Mouse (Mus musculus) cerebellum, adult 9-11 months (tissue): ENCODE measurements around the gene Akt1.

Experiments
- DNase-seq: peaks from one replicate; pipeline ENCODE4 v3.0.0; 2022

Akt1 gene

DNA sequence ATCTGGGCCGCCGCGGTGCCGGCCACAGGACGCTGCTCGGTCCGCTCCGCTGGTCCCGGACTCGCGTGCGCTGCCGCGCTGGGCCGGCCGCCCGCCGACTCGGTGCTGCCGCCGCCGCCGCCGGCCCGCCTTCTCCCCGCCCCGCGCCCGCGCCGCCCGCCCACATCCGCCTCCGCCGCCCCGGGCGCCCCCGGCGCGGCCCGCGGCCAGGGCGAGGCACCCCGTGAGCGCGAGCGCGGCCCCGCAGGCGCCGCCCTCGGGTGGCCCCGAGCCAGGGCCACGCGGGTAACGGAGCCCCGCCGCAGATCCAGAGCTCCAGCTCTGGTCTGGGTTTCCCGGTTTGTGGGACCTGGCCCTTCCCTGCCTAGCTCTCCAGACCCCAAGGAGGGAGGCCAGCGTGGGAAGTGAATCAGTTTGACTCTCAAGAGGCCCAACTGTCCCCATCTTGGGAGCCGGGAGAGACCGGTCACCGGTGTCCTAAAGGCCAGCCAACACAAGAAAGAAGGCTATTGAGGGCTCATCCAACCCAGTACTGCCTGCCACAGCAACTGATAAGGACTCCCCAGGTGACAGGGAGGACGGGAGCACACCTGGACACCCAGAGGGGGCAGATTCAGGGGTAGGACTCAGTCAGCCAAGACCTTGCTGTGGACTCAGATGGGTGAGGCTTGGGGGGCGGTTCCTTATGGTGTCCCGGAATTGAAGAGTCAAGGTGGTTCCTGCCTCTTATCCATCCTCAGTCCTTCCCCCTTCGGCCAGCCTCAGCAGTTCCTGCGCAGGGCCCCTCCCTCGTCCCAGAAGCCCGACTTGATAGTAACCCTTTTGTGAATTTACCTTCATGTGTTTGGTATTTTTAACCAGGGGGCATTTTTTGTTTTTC lies at the start of gene Akt1:
Gene Akt1, minus strand, starts transcription at position 753 of the 880 bp plus-strand sequence.
- peak; percentile 76 for DNase-seq

DNA sequence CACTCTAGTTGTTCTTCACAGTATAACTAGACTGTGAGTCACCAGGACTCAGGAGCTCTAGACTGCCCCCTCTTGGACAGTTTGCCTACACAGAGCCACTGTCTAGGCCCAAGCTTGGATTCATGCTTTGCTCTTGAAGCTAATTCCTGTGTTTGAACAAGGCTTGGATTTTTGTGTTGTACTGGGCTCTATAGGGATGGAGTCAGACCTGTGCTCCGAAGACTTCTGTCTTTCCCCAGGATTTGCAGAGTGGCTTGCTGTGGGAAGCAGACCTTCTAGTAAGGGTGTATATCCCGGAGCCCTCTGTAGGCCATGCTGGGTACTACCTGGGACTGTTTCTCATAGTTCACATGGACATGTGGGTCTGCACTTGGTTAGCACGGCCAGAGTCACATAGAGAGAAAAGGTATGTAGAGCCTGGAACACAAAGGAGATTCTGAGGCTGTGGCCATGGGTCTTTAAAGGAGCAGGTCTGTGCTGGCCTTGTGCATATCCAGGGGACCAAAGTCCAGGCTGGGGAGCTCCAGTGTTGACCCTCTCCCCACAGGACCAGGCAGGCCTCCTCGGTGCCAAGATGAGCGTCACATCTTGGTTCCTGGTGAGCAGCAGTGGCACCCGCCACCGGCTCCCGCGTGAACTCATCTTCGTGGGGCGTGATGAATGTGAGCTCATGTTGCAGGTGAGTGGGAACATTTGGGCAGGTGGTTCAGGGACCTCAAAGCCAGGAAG lies 49.6 kb upstream of the Akt1 start:
- peak; percentile 83 for DNase-seq

DNA sequence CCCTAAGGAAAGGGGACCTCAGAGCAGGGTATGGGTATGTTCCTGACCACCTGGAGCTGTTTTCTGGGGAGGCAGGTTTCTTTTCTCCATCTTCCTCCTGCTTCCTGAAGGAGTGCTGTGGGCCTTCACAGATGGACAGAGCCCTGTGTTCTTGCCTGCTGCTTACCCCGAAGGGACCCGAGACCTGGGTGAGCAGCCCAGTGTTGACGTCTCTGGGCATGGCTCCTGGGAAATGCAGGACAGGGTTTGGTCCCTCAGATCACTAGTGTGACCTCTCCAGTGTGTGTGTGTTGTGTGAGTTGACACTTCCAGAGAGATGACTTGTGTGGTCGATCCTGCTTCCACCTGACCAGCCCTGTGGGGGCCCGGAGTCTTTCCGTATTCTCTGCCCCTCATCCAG lies 48.8 kb upstream of the Akt1 start:
- peak; percentile 51 for DNase-seq

DNA sequence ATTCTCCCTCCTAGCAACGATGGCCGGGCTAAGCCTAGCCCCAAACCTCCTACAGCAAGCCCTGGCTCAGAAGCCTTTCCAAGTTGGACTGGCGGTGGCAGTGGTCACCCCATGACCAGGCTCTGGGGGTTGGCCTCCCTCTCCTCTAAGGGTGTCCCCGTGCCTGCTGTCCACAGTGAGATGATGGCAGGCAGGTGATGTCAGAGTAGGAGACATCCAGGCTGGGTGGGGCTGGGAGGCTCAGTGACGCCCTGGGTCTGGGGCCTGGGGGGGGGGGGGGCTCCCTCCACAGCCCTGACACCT lies 48.3 kb upstream of the Akt1 start:
- peak; percentile 77 for DNase-seq

DNA sequence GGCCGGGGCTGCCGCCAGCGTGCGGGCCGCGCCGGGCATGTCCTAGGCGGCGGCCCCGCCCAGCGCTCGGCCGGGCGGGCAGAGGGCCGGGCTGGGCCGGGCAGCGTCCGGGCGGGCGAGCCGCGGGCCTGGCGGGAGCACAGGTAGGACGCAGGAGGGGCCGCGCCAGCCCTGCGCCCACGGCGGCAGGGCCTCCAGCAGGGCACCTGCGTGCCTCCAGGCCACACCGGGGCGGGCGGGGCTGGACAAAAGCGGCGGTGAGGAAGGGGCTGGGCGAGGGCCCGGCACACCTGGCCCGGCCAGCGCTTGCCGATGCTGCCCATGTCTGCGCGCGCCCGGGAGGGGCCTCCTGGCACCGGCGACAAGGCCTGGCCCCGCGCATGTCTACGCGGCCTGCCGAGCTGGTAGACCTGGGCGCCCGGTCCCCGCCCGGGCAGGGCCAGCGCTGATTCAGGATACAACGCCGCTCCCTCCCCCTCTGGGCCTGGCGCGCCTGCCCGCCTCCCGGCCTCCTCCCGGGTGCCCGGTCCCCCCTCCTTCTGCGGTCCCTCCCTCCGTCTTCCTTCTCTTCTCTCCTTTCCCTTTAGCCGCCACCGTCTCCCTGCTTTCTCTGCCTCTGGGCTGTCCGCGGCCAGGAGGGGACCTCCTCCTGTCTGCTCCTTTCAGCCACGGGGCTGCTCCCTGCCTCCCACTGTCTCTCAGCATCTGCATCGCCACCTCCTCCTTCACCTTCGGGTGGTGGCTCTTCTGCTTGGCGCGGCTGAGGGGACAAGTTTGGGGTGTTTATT lies 47.8 kb upstream of the Akt1 start:
- DNase-seq, result peak; percentile 87

DNA sequence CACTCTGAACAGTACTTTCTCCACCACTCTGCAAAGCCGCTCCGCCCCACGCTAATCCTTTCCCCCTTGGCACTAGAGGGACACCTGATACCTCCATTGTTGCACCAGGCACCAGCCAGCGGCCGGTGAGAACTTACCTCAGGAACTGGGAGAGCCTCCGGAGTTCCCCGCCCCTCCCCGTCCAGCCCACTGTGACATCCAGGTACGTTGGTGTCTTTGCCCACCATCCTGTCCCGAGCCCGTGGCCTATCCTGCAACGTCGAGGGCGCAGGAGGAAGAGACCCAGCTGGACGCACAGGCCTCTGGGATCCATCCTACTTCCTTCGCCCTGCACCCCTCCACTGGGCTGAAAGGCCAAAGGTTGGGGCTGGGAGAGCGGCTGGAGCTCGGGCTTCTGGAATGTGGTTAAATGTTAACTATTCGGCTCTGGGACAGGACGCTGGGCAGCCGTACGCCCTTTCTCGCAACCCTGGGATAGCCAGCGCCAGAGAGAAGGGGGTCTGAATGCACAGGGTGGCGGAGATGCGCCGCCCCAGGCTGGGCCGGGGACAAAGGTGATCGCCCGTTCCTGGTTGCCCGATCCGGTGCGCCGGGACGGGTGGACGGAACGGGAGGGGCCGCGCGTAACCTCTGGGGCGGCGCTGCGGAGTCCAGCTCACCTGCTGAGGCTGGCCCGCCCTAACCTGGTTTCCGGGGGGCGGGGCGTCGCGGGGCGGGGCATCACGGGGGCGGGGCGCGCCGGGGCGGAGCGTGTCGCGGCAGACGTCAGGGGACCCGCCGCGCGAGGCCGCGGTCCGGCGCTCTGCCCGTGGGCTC lies 46.9 kb upstream of the Akt1 start:
- peak; percentile 81 for DNase-seq

DNA sequence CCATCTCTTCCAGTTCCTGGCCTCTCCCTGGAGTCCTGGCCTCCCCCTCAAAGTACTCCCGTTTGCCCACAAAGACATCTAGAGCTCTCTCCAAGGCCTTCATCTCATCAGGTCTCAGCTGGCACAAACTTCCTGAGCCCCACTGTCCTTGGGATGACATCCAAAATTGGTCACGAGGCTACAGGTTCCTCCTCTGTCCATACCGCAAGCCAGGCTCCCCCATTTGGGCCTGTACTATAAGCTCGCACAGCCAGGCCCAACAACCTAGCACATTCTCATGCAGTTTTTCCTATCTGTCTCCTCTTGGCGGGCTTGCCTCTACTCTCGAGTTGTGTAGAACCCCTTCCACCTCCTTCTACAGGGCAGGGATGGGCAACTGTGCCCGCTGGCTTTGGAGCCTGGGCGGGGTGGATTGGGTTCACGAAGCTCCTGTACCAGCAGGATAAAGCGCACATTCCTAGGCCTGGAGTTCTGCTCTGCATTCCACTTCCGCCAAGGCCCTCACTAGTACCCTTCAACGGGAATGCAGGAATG lies 46.3 kb upstream of the Akt1 start:
- no peak for DNase-seq

DNA sequence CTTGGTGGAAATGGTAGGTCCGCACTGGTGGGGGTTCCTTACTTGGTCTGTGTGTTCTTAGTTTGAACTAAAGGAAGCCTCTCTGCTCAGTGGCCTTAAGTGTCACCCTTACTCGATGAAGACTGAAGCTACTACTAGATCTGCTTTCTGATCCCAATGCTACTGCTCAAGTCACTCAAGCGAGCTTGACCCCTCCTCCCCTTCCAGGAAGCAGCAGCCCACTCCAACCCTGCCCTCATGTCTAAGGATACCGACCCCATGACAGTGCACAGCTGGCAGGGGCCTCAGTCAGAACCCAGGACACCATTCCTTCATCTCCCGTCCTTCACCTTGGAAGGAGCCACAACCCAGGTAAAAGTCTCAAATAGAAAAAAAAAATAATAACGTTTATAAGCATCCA lies 45.5 kb upstream of the Akt1 start, which contains the start of gene Cep170b:
Gene Cep170b, plus strand, starts transcription at position 240 of the 400 bp plus-strand sequence.
- DNase-seq, result peak; percentile 41

DNA sequence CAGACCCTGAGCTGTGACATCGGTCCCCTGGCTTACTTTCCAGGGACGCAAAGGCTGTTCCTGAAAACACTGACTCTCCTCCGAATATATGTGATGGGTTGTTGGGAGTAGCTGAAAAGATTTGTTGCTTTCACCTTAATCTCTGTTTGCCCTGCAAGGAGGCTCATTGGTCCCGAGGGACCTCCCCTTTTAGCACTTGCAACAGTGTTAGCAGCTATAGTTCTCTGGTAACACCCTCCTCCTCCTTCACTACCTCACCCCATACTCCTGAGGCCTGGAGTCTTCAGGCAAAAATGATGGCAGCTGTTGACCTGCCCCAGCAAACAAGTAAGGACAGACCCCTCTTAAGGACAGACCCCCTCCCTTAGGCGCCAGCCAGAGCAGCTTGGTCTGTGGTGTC lies 44.3 kb upstream of the Akt1 start:
- no peak for DNase-seq

DNA sequence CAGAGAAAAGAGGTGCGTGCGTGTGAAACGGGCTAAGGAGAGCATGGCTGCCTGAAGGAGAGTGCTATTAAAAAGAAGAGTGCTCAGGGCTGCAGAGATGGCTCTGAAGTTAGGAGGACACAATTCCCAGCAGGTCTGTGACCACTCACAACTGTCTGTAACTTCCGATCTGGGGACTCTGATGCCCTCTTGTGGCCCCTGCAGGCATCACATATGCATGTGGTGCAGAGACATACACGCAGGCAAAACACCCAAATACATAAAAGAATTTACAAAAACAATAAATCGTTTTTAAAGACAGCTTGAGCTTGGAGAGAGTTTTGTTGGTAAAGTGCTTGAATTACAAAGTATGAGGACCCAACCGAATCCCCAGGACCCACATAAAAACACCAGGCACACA lies 42.5 kb upstream of the Akt1 start:
- no peak for DNase-seq

DNA sequence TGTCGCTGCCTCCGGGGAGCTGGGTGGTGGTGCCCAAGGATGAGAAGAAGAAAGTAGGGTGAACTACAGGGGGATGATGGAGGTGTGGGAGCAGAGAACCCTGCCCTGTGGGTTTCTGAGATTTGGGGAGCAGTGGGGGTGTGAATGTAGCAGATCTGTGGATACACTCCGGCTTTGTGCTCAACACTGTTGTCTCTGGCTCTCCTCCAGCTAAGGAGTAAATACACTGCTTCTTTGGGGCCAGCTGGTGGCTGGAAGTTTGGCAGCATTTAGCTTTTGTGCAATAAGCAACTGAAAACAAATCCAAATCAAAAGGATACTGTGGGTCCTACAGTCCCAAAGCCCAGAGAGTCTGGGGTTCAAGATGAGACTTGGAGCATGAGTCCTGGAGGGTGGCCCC lies 39.3 kb upstream of the Akt1 start:
- DNase-seq, result peak; percentile 50

DNA sequence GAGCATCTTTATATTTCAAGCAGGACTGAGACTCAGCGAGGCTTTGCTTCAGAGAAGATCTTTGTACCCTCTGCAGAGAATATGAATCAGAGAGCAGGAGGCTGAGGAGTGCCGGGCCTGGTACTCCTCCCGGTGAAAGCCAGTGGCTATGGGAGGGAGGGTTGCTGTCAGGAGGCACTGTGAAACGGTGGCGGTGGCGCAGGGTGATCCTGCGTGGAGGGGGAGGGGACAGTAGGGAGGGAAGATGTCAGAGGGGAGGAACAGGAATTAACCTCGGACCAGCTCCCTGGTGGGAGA lies 32.8 kb upstream of the Akt1 start:
- no peak for DNase-seq

DNA sequence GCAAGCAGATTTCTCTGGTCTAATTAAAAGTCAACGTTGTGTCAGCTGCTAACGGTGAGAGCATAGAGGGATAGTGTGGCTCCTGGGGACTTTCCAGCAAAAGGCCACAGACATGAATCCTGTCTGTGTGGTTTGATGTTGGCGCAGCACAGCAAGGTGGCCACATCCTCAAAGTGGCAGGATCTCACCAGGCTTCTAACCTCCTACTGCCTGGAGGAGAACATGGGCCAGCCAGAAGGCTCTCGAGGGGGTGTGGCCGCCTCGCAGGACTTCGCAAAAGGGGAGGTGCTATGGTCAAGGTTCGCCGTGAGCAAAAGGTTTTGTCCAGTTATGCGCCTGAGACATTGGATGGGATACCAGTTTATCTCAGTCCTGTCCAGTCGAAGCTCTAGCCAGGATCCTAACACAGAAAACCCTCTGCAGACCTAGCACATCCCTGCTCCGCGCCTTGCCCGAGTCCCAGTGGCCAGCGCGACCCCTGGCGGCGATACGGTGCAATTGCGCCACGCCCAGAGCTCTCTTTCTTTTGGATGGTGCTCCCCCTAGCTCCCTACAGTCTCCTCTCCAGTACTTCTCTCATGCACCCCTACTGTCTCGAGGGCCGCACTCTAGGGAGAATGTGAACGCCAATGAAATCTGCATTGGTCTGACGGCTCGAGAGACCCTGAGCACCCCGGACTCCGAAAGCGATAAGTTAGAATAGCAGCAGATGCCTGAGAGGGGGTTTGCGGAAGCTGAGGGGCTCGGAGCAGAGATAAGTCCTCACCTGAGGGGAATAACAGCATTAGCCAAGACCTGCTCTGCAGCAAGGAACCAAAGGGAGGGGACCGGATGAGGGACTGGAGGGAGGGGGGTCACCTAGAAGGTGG lies 32.3 kb upstream of the Akt1 start:
- peak; percentile 87 for DNase-seq

DNA sequence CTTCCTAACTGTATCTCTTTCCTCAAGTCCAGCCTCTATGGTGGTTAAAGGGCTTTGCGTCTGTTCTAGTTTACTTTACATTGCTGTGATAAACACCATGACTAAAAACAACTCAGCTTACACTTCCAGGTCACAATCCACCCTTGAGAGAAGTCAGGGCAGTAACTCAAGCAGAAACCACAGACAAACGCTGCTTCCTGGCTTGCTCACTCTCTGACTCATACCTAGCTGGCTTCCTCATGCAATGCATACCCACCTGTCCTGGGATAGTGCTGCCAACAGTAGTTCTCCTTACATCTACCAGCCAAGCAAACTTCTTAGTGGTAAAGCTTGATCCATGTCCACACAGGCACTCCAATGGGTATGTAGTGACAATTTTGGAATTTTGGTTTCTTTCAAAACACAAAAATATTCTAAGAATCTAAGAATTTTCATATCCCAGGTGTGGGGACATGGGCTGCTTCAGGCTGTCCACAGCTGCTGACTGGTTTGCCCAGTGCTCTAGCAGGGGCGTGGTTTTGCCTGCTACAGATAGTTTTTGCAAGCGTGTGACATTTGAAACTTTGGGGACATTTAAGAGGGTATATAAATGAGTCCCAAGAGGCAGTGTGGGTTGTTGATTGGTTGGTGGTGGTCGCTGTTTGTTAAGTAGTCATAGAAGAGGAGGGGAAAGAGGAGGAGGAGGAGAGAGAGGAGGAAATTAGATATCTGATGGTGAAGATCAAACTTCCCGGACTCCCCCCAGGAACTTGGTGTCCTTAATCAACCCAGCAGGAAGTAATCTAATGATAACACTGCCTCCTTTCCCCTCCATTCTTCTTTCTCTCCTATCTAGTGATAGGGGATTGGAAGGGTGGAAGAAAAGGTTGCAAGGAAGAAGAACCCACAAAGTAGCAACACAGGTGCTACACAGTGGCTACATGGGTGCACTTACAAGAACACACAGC lies 28.0 kb upstream of the Akt1 start:
- no peak for DNase-seq

DNA sequence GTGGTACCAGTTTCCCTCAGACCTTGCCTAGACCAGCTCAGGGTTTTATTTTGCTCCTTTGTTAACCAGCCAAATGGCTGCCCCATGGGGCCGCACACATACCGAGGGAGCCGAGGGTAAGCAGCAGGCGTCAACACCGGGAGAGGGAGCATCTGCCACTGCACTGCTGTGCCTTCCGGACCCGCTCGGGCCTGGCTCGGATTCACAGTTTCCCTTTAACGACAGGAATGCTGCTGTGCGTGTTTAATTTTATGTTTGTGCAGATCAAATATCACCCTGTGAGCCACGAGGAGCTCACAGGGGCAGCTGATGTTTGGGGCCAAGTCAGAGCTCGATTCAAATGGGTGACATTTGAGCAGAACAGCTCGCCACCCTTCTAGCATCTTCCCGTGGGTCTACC lies 25.8 kb upstream of the Akt1 start:
- no peak for DNase-seq

DNA sequence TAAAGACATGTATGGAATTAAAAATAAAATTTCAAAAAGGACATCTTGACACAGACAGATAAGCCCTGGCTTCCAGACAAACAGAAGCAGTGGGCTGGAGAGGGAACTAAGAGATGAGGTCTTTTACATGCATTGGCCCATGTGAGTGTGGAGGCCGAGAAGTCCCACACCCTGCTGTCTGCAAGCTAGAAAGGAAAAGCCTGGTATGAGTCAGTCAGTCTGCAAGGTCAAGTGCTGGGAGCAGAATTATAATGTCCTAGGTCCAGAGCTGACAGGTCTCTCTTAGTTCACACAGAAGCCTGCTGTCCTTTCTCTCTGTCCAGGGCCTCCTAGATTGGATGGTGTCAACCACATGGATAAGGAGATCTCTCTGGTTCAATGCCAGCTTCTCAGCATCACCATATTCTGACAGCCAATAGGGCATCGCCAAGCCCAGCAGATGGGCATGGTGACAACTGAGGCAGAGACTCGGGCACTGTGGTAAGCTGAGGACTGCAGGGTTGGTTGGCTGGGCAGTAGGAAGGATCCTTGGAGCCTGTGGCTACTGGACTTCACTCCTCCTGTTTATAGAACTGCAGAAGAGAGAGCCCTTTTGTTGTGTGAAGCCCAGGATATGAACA lies 22.2 kb upstream of the Akt1 start:
- no peak for DNase-seq

DNA sequence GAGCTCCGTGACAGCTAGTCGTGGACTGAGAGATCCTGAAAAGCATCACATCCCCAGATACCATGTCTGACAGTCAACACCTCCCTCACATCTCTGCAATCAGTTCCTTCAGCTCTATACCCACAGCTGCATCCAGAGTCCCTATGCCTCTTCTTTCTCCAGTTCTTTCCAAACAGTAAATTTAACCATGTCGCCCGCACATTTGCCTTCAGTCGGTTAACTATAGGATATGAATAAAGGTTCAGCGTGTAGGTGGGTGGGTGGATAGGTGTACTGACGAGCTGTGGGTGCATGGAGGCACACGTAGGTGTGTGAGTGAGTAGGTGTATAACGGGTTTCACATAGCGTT lies 19.4 kb upstream of the Akt1 start:
- no peak for DNase-seq

DNA sequence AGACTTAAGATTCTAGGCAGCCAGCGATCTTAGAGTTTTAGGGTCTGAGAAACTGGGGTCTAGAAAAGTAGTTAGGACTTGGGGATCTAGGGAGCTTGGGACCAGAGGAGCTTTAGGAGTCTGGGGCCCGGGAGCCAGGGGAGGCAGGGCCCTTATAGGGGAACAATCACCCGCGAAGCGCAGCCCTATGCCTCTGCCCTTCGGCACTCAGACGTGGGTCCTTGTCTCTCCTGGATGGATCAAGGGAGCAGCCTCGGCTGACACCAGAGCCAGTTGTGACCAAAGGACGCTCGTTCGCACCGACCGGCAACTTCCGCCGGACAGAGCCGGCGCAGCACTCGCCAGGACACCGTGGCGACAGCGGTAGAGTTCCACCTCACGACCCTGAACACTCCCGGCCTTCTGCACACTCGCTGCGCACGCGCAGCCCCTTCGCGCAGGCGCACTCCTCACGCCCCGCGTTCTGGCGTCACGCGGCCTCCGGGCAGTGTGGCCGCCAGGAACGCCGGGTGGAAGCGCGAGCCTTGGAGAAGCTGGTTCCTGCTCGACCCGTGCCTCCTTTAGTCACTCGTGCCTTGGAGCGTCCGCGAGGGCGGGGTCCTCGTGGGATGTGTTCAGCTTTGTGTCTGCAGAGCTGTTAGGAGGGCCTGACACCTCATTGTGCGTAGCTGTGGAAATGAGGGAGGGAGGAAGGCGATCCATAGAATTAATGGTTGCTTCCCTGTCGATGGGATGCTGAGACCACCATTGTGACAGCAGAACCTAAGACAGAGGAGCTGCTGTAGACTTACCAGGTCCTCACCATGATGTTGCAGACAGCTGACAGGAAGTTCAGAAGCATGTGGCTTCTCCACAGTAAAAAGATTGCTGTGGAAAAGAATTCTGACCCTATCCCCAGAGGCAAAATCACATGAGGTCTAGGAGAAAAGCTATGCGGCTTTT lies 18.8 kb upstream of the Akt1 start:
- peak; percentile 95 for DNase-seq

DNA sequence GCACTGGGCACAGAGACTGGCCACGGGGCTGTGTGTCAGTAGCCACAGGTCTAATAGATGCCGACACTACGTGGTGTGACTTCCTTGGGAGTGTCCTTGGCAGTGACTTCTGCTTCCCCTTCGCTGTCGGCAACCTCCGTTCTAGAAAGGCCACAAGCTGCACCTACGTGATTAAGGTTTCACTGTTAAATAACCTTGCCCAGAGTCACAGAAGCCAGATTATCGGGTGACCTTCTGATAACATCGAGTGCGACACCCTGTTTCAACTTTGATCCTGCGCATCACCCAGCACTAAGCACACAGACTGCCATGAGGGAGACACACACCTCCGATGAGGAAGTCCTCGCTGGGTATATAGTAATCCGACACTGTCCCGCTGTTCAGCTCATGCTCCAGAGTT lies 13.8 kb upstream of the Akt1 start:
- no peak for DNase-seq
